Mouse (Mus musculus) heart, postnatal 0 days (tissue): Measurements from ENCODE around the gene Cdk14. TPM values are rescaled to one million over a fixed set of nuclear protein-coding genes. Genes with fewer than 3 reads are reported as not detected.

Experiments
- ATAC-seq: fragments of 200-750 bp; cut with Nextera tagmentation; 2 replicates; pipeline ENCODE4 v1.8.0; 2017; ENCODE audit warnings: low read depth, moderate number of reproducible peaks, moderate library complexity; ENCODE audit not compliant: insufficient read depth
- DNase-seq: peaks from one replicate; pipeline ENCODE4 v3.0.0-alpha.2; 2016; ENCODE audit warnings: low spot score
- H3K27ac ChIP-seq: fragments of 300-500 bp; sonication (generic); 2 replicates; pipeline ENCODE4 v1.5.1; 2014; ENCODE audit warnings: low read depth, mild to moderate bottlenecking
- H3K27me3 ChIP-seq: fragments of 300-500 bp; sonication (generic); 2 replicates; pipeline ENCODE4 v1.6.1; 2014; ENCODE audit warnings: low read length, mixed read lengths; ENCODE audit not compliant: control insufficient read depth, insufficient read depth
- H3K36me3 ChIP-seq: fragments of 300-500 bp; sonication (generic); replicated peaks from 2 replicates; pipeline ENCODE4 v1.6.1; 2014; ENCODE audit warnings: low read length, mixed read lengths; ENCODE audit not compliant: control insufficient read depth, insufficient read depth
- H3K4me1 ChIP-seq: fragments of 300-500 bp; sonication (generic); 2 replicates; pipeline ENCODE4 v1.6.1; 2014; ENCODE audit warnings: antibody characterized with exemption; ENCODE audit not compliant: control insufficient read depth, insufficient read depth
- H3K4me2 ChIP-seq: fragments of 300-500 bp; sonication (generic); 2 replicates; pipeline ENCODE4 v1.6.1; 2014; ENCODE audit warnings: low read depth, mild to moderate bottlenecking, low read length, moderate library complexity
- H3K4me3 ChIP-seq: fragments of 300-500 bp; sonication (generic); 2 replicates; pipeline ENCODE4 v1.5.1; 2014; ENCODE audit warnings: low read depth, low read length
- H3K9ac ChIP-seq: fragments of 300-500 bp; sonication (generic); replicated peaks from 2 replicates; pipeline ENCODE4 v1.6.1; 2014; ENCODE audit warnings: low read depth, low read length, mixed read lengths
- H3K9me3 ChIP-seq: fragments of 300-500 bp; sonication (generic); replicated peaks from 2 replicates; pipeline ENCODE4 v1.6.1; 2016; ENCODE audit warnings: low read length; ENCODE audit not compliant: control insufficient read depth
- CTCF ChIP-seq: IDR thresholded peaks from 2 replicates; pipeline ENCODE4 v1.5.1; 2016; ENCODE audit warnings: antibody characterized with exemption, control low read depth, low read depth
- EP300 ChIP-seq: IDR thresholded peaks from 2 replicates; pipeline ENCODE4 v1.6.1; 2016; ENCODE audit warnings: antibody characterized with exemption, low read depth
- WGBS: fragments of 180-500 bp; shearing (Covaris S2); extraction: QIAGEN DNeasy Blood & Tissue Kit; methylation state at CpG from one replicate; pipeline ENCODE4 v1.1.7; 2014; 5-methylcytosine and 5-hydroxymethylcytosine counted together
- polyA plus RNA-seq: library from polyadenylated mRNA; unstranded; fragments of >200 nt; fragmentation: Nextera tagmentation; extraction: Ambion mirVana; gene quantifications from 2 replicates; pipeline ENCODE4 v1.2.1, GENCODE M21; 2015
- total RNA-seq: library from RNA; depleted of rRNA; stranded (reverse); fragments of >200 nt; gene quantifications from 2 replicates; pipeline ENCODE4 v1.2.3, GENCODE M21; 2014; ENCODE audit warnings: low replicate concordance

The Cdk14 gene
- total and polyA plus RNA-seq, 2 experiments from 2014 or later = 5.8 to 17.5 TPM

GRCm38 (mm10) chr5:5313195-5313760 is 106.8 kb downstream of the Cdk14 start:
- no peak overlapping the region for H3K9ac ChIP-seq
- H3K27me3 ChIP-seq = no peaks in the 10 kb centered on the region
- peaks cover 14% of the 10 kb centered on the region; the same call in 1 of the 2 replicates for H3K4me1 ChIP-seq
- peak overlapping the region; percentile 30; the same call in 1 of the 2 replicates for H3K27ac ChIP-seq
- H3K9me3 ChIP-seq = no peaks in the 10 kb centered on the region
- 37% methylated on average over 9 of the region's 9 CpGs for WGBS
- H3K4me2 ChIP-seq = peak overlapping the region; percentile 42
- DNase-seq (peak; percentile 53), ATAC-seq (peak; percentile 68)
- H3K36me3 ChIP-seq = no peaks in the 10 kb centered on the region
- no peak overlapping the region; the same call in 1 of the 2 replicates for H3K4me3 ChIP-seq
- TF ChIP-seq CTCF = no peak
- TF ChIP-seq EP300 = no peak

GRCm38 (mm10) chr5:5305286-5305685 is 114.8 kb downstream of the Cdk14 start:
- H3K27me3 ChIP-seq = no peaks in the 10 kb centered on the region
- no peaks in the 10 kb centered on the region for H3K9me3 ChIP-seq
- DNase-seq (no peak), ATAC-seq (no peak)
- TF ChIP-seq CTCF (no peak), EP300 (no peak)
- no peak overlapping the region for H3K9ac ChIP-seq
- no peak overlapping the region for H3K27ac ChIP-seq
- H3K4me1 ChIP-seq = 0 out of 2 replicates have a peak, but pooled peaks cover 7% of the 10 kb centered on the region
- WGBS = 90% methylated on average over 2 of the region's 2 CpGs
- no peak overlapping the region for H3K4me3 ChIP-seq
- H3K36me3 ChIP-seq = no peaks in the 10 kb centered on the region
- no peak overlapping the region for H3K4me2 ChIP-seq

- no peaks in the 10 kb centered on the region for H3K9me3 ChIP-seq
- no peak for TF ChIP-seq EP300
- no peak for TF ChIP-seq CTCF
- no peak for DNase-seq
- no peak overlapping the region for H3K27ac ChIP-seq
- H3K4me3 ChIP-seq = no peak overlapping the region
- H3K4me2 ChIP-seq = no peak overlapping the region
- no peak for ATAC-seq
- no peaks in the 10 kb centered on the region for H3K27me3 ChIP-seq
- no peak overlapping the region for H3K9ac ChIP-seq
- WGBS = 84% methylated on average over 8 of the region's 8 CpGs
- H3K36me3 ChIP-seq = no peaks in the 10 kb centered on the region
- H3K4me1 ChIP-seq = 0 out of 2 replicates have a peak, but pooled peaks cover 7% of the 10 kb centered on the region
Observed at GRCm38 (mm10) chr5:5303102-5303670, 116.9 kb downstream of the Cdk14 start.

- Histone ChIP-seq H3K4me2 (no peak overlapping the region), H3K9me3 (no peaks in the 10 kb centered on the region), H3K4me1 (0 out of 2 replicates have a peak, but pooled peaks cover 7% of the 10 kb centered on the region), H3K9ac (no peak overlapping the region), H3K36me3 (no peaks in the 10 kb centered on the region), H3K4me3 (no peak overlapping the region), H3K27me3 (no peaks in the 10 kb centered on the region), H3K27ac (no peak overlapping the region)
- TF ChIP-seq CTCF (no peak), EP300 (no peak)
- ATAC-seq = no peak
- no peak for DNase-seq
- 50% methylated on average over 12 of the region's 12 CpGs for WGBS
Observed at GRCm38 (mm10) chr5:5301571-5302079, 118.5 kb downstream of the Cdk14 start.

- Histone ChIP-seq H3K4me3 (no peak overlapping the region), H3K36me3 (no peaks in the 10 kb centered on the region), H3K9ac (no peak overlapping the region), H3K27me3 (no peaks in the 10 kb centered on the region), H3K4me2 (no peak overlapping the region), H3K4me1 (0 out of 2 replicates have a peak, but pooled peaks cover 7% of the 10 kb centered on the region), H3K27ac (no peak overlapping the region), H3K9me3 (no peaks in the 10 kb centered on the region)
- TF ChIP-seq EP300 (no peak), CTCF (no peak)
- 85% methylated on average over 2 of the region's 2 CpGs for WGBS
- ATAC-seq (no peak), DNase-seq (no peak)
Observed at GRCm38 (mm10) chr5:5300998-5301397, 119.1 kb downstream of the Cdk14 start.
